Mouse (Mus musculus) E14TG2a.4 (cell line): ENCODE results near the gene Ppp1r32.

Experiments
- CTCF ChIP-seq: conservative IDR thresholded peaks from 2 replicates; pipeline ENCODE4 v1.5.1; 2014; ENCODE audit warnings: low read length
- NANOG ChIP-seq: IDR thresholded peaks from 2 replicates; pipeline ENCODE4 v1.6.1; 2014; ENCODE audit warnings: borderline replicate concordance, low read length, mixed read lengths

- no peak for TF ChIP-seq CTCF
- TF ChIP-seq NANOG: no peak
Measured at GRCm38 (mm10) chr19:10521926-10522325, 39.2 kb upstream of the Ppp1r32 start.
